Mouse (Mus musculus) embryonic facial prominence, embryonic 13.5 days (tissue): ENCODE data around the gene Endog. TPM values are rescaled to one million over a fixed set of nuclear protein-coding genes. Genes with fewer than 3 reads are reported as not detected.
"Not testable (repeated sequence)": the region's sequence is repeated elsewhere in the genome, so short reads cannot be mapped to it uniquely, and the experiment has no call there.

ENCODE experiments used
- ATAC-seq: fragments of 200-750 bp; cut with Nextera tagmentation; 2 replicates; pipeline ENCODE4 v1.8.0; 2017; ENCODE audit warnings: low read depth; ENCODE audit not compliant: insufficient number of reproducible peaks, insufficient read depth, low FRiP score, low TSS enrichment
- H3K27ac ChIP-seq: fragments of 300-500 bp; sonication (generic); 2 replicates; pipeline ENCODE4 v1.5.1; 2015; ENCODE audit warnings: moderate library complexity, mild to moderate bottlenecking, inconsistent platforms
- H3K27me3 ChIP-seq: fragments of 300-500 bp; sonication (generic); 2 replicates; pipeline ENCODE4 v1.6.1; 2015; ENCODE audit warnings: mild to moderate bottlenecking, inconsistent platforms
- H3K36me3 ChIP-seq: fragments of 300-500 bp; sonication (generic); 2 replicates; pipeline ENCODE4 v1.6.1; 2015; ENCODE audit warnings: mild to moderate bottlenecking, inconsistent platforms
- H3K4me1 ChIP-seq: fragments of 300-500 bp; sonication (generic); 2 replicates; pipeline ENCODE4 v1.6.1; 2015; ENCODE audit warnings: inconsistent platforms
- H3K4me2 ChIP-seq: fragments of 300-500 bp; sonication (generic); 2 replicates; pipeline ENCODE4 v1.6.1; 2015; ENCODE audit warnings: moderate library complexity, mild to moderate bottlenecking, inconsistent platforms
- H3K4me3 ChIP-seq: fragments of 300-500 bp; sonication (generic); 2 replicates; pipeline ENCODE4 v1.5.1; 2015; ENCODE audit warnings: mild to moderate bottlenecking, inconsistent platforms
- H3K9ac ChIP-seq: fragments of 300-500 bp; sonication (generic); 2 replicates; pipeline ENCODE4 v1.6.1; 2015; ENCODE audit warnings: mild to moderate bottlenecking, inconsistent platforms
- H3K9me3 ChIP-seq: fragments of 300-500 bp; sonication (generic); 2 replicates; pipeline ENCODE4 v1.6.1; 2016; ENCODE audit warnings: inconsistent platforms
- WGBS: fragments of 180-500 bp; shearing (Covaris S2); methylation state at CpG from one replicate; pipeline ENCODE4 v1.1.7; 2015; ENCODE audit warnings: mixed read lengths; 5-methylcytosine and 5-hydroxymethylcytosine counted together
- polyA plus RNA-seq: library from polyadenylated mRNA; unstranded; fragments of >200 nt; fragmentation: Nextera tagmentation; extraction: Ambion mirVana; gene quantifications from 2 replicates; pipeline ENCODE4 v1.2.1, GENCODE M21; 2015

The Endog gene
- polyA plus RNA-seq, 1 experiment from 2014 or later, result 15.2 TPM

GRCm38 (mm10) chr2:30134928-30135620 is 36.2 kb upstream of the Endog start:
- H3K4me2 ChIP-seq, result peak overlapping the region; percentile 94
- H3K9ac ChIP-seq, result peak overlapping the region; percentile 86
- no peaks in the 10 kb centered on the region for H3K27me3 ChIP-seq
- H3K4me3 ChIP-seq, result peak overlapping the region; percentile 93
- no peak overlapping the region for H3K27ac ChIP-seq
- peaks cover 22% of the 10 kb centered on the region for H3K4me1 ChIP-seq
- no peaks in the 10 kb centered on the region for H3K9me3 ChIP-seq
- peaks cover 39% of the 10 kb centered on the region for H3K36me3 ChIP-seq
- WGBS, result 72% methylated on average over 10 of the region's 10 CpGs
- no peak for ATAC-seq

GRCm38 (mm10) chr2:30136458-30136857 is 34.8 kb upstream of the Endog start:
- H3K36me3 ChIP-seq, result peaks cover 53% of the 10 kb centered on the region
- no peak overlapping the region for H3K4me3 ChIP-seq
- H3K4me1 ChIP-seq, result peaks cover 22% of the 10 kb centered on the region
- 87% methylated on average over 10 of the region's 10 CpGs for WGBS
- H3K9ac ChIP-seq, result no peak overlapping the region
- H3K9me3 ChIP-seq, result no peaks in the 10 kb centered on the region
- no peak overlapping the region for H3K4me2 ChIP-seq
- H3K27me3 ChIP-seq, result no peaks in the 10 kb centered on the region
- ATAC-seq, result no peak
- H3K27ac ChIP-seq, result no peak overlapping the region

GRCm38 (mm10) chr2:30140021-30140420 is 31.3 kb upstream of the Endog start:
- peaks cover 88% of the 10 kb centered on the region for H3K36me3 ChIP-seq
- not testable (repeated sequence) for H3K4me2 ChIP-seq, H3K9me3 ChIP-seq, H3K27ac ChIP-seq, H3K4me3 ChIP-seq, ATAC-seq, H3K4me1 ChIP-seq, H3K9ac ChIP-seq, H3K27me3 ChIP-seq
- 95% methylated on average over 4 of the region's 4 CpGs for WGBS

- no peak overlapping the region for H3K4me3 ChIP-seq
- no peaks in the 10 kb centered on the region for H3K27me3 ChIP-seq
- 93% methylated on average over 4 of the region's 4 CpGs for WGBS
- no peaks in the 10 kb centered on the region for H3K9me3 ChIP-seq
- no peak overlapping the region for H3K27ac ChIP-seq
- H3K36me3 ChIP-seq, result peaks cover 90% of the 10 kb centered on the region
- no peak for ATAC-seq
- no peaks in the 10 kb centered on the region for H3K4me1 ChIP-seq
- no peak overlapping the region for H3K4me2 ChIP-seq
- H3K9ac ChIP-seq, result no peak overlapping the region
Observed at GRCm38 (mm10) chr2:30144436-30144835, 26.9 kb upstream of the Endog start.

- H3K4me3 ChIP-seq, result no peak overlapping the region
- H3K4me2 ChIP-seq, result no peak overlapping the region
- no peak overlapping the region for H3K9ac ChIP-seq
- ATAC-seq, result no peak
- no peaks in the 10 kb centered on the region for H3K4me1 ChIP-seq
- H3K36me3 ChIP-seq, result peaks cover 92% of the 10 kb centered on the region
- 95% methylated on average over 4 of the region's 4 CpGs for WGBS
- no peaks in the 10 kb centered on the region for H3K9me3 ChIP-seq
- H3K27me3 ChIP-seq, result no peaks in the 10 kb centered on the region
- H3K27ac ChIP-seq, result no peak overlapping the region
Observed at GRCm38 (mm10) chr2:30147466-30147865, 23.8 kb upstream of the Endog start.

- peaks cover 54% of the 10 kb centered on the region for H3K36me3 ChIP-seq
- no peaks in the 10 kb centered on the region for H3K9me3 ChIP-seq
- H3K9ac ChIP-seq, result no peak overlapping the region
- H3K4me2 ChIP-seq, result no peak overlapping the region
- no peaks in the 10 kb centered on the region for H3K4me1 ChIP-seq
- H3K4me3 ChIP-seq, result no peak overlapping the region
- no peak overlapping the region; the same call in 1 of the 2 replicates for H3K27ac ChIP-seq
- ATAC-seq, result no peak
- no peaks in the 10 kb centered on the region for H3K27me3 ChIP-seq
- 86% methylated on average over 11 of the region's 11 CpGs for WGBS
Observed at GRCm38 (mm10) chr2:30151840-30152239, 19.5 kb upstream of the Endog start.

- Histone ChIP-seq H3K4me3 (no peak overlapping the region), H3K9me3 (no peaks in the 10 kb centered on the region), H3K27ac (no peak overlapping the region), H3K36me3 (peaks cover 46% of the 10 kb centered on the region), H3K4me2 (no peak overlapping the region), H3K9ac (no peak overlapping the region), H3K27me3 (no peaks in the 10 kb centered on the region), H3K4me1 (no peaks in the 10 kb centered on the region)
- no peak for ATAC-seq
- WGBS, result 81% methylated on average over 8 of the region's 8 CpGs
Observed at GRCm38 (mm10) chr2:30152616-30153015, 18.7 kb upstream of the Endog start.

GRCm38 (mm10) chr2:30159871-30160270 is 11.4 kb upstream of the Endog start:
- not testable (repeated sequence) for ATAC-seq
- 85% methylated on average over 8 of the region's 10 CpGs for WGBS

GRCm38 (mm10) chr2:30161809-30162208 is 9.5 kb upstream of the Endog start:
- no peaks in the 10 kb centered on the region for H3K36me3 ChIP-seq
- ATAC-seq, result no peak
- H3K4me3 ChIP-seq, result no peak overlapping the region
- no peak overlapping the region for H3K27ac ChIP-seq
- H3K4me2 ChIP-seq, result no peak overlapping the region
- H3K4me1 ChIP-seq, result no peaks in the 10 kb centered on the region
- no peaks in the 10 kb centered on the region for H3K27me3 ChIP-seq
- no peak overlapping the region for H3K9ac ChIP-seq
- peaks cover 8% of the 10 kb centered on the region for H3K9me3 ChIP-seq

More at GRCm38 (mm10) chr2:30159871-30160270, 11.4 kb upstream of the Endog start:
- H3K36me3 ChIP-seq, H3K27me3 ChIP-seq, H3K4me1 ChIP-seq, H3K9ac ChIP-seq, H3K4me2 ChIP-seq, H3K9me3 ChIP-seq, H3K27ac ChIP-seq, H3K4me3 ChIP-seq: not testable (repeated sequence)

- H3K4me1 ChIP-seq, result no peaks in the 10 kb centered on the region
- H3K9me3 ChIP-seq, result peaks cover 12% of the 10 kb centered on the region
- H3K27me3 ChIP-seq, result no peaks in the 10 kb centered on the region
- no peak overlapping the region for H3K4me3 ChIP-seq
- H3K4me2 ChIP-seq, result no peak overlapping the region
- H3K36me3 ChIP-seq, result no peaks in the 10 kb centered on the region
- 54% methylated on average over 9 of the region's 9 CpGs for WGBS
- no peak overlapping the region for H3K9ac ChIP-seq
- ATAC-seq, result no peak
- no peak overlapping the region for H3K27ac ChIP-seq
Observed at GRCm38 (mm10) chr2:30164340-30164932, 6.9 kb upstream of the Endog start.

GRCm38 (mm10) chr2:30166677-30167076 is 4.6 kb upstream of the Endog start:
- Histone ChIP-seq H3K9ac (no peak overlapping the region), H3K27ac (no peak overlapping the region), H3K4me1 (0 out of 2 replicates have a peak, but pooled peaks cover 3% of the 10 kb centered on the region), H3K9me3 (peaks cover 12% of the 10 kb centered on the region), H3K36me3 (no peaks in the 10 kb centered on the region), H3K4me2 (no peak overlapping the region), H3K4me3 (no peak overlapping the region), H3K27me3 (no peaks in the 10 kb centered on the region)
- 61% methylated on average over 4 of the region's 4 CpGs for WGBS
- no peak for ATAC-seq

GRCm38 (mm10) chr2:30171997-30172382 is 697 bp downstream of the Endog start:
- peaks cover 16% of the 10 kb centered on the region for H3K4me1 ChIP-seq
- peaks cover 45% of the 10 kb centered on the region for H3K36me3 ChIP-seq
- H3K9ac ChIP-seq, result peak overlapping the region; percentile 79
- 1% methylated on average over 19 of the region's 19 CpGs for WGBS
- peak overlapping the region; percentile 69 for H3K4me3 ChIP-seq
- peaks cover 2% of the 10 kb centered on the region; the same call in 1 of the 2 replicates for H3K9me3 ChIP-seq
- ATAC-seq, result peak; percentile 5; the same call in 1 of the 2 replicates
- H3K4me2 ChIP-seq, result peak overlapping the region; percentile 95
- no peaks in the 10 kb centered on the region; the same call in 1 of the 2 replicates for H3K27me3 ChIP-seq
- peak overlapping the region; percentile 85 for H3K27ac ChIP-seq
